Mouse (Mus musculus): ENCODE measurements around the gene Olfr1226. TPM values are rescaled to one million over a fixed set of nuclear protein-coding genes. Genes with fewer than 3 reads are reported as not detected.

Gene Olfr1226
- not detected in 2 replicates for polyA plus RNA-seq (2012; rRNA removed)

GRCm38 (mm10) chr2:89199948-89200347 is at the start of gene Olfr1226:
Olfr1226 (minus strand) TSS chr2:89200048.

GRCm38 (mm10) chr2:89174569-89174968 is 25.3 kb downstream of the Olfr1226 start, which contains the start of gene Olfr1225:
Olfr1225 (minus strand) TSS chr2:89174669.

GRCm38 (mm10) chr2:89163991-89164390 is 35.9 kb downstream of the Olfr1226 start, which contains the start of gene Olfr1224-ps1:
Olfr1224-ps1 (minus strand) TSS chr2:89164091.

GRCm38 (mm10) chr2:89151460-89151859 is 48.4 kb downstream of the Olfr1226 start, which contains the start of gene Olfr1223:
Olfr1223 (minus strand) TSS chr2:89151560.

Other genes with a start within 250 kb of the Olfr1226 start
- not detected in 2 replicates for gene Olfr1212, start 246.1 kb downstream of the Olfr1226 start, polyA plus RNA-seq (2012; rRNA removed)
- gene Gm13762, start 219.8 kb downstream of the Olfr1226 start, polyA plus RNA-seq (2012; rRNA removed) = not detected in 2 replicates
- not detected in 2 replicates for gene Olfr1214, start 207.4 kb downstream of the Olfr1226 start, polyA plus RNA-seq (2012; rRNA removed)
- not detected in 2 replicates for gene Olfr1215, start 193.1 kb downstream of the Olfr1226 start, polyA plus RNA-seq (2012; rRNA removed)
- gene Olfr1216, start 181.7 kb downstream of the Olfr1226 start, polyA plus RNA-seq (2012; rRNA removed) = not detected in 2 replicates
- not detected in 2 replicates for gene Olfr1217, start 168.0 kb downstream of the Olfr1226 start, polyA plus RNA-seq (2012; rRNA removed)
- not detected in 2 replicates for gene Olfr1218, start 138.9 kb downstream of the Olfr1226 start, polyA plus RNA-seq (2012; rRNA removed)
- not detected in 2 replicates for gene Olfr1219, start 116.5 kb downstream of the Olfr1226 start, polyA plus RNA-seq (2012; rRNA removed)
- not detected in 2 replicates for gene Olfr1220, start 93.2 kb downstream of the Olfr1226 start, polyA plus RNA-seq (2012; rRNA removed)
- not detected in 2 replicates for gene Olfr1221, start 82.8 kb downstream of the Olfr1226 start, polyA plus RNA-seq (2012; rRNA removed)
- not detected in 2 replicates for gene Olfr1222, start 67.0 kb downstream of the Olfr1226 start, polyA plus RNA-seq (2012; rRNA removed)
- not detected in 2 replicates for gene Olfr1223, start 48.5 kb downstream of the Olfr1226 start, polyA plus RNA-seq (2012; rRNA removed)
- not detected in 2 replicates for gene Olfr1224-ps1, start 36.0 kb downstream of the Olfr1226 start, polyA plus RNA-seq (2012; rRNA removed)
- not detected in 2 replicates for gene Olfr1225, start 25.4 kb downstream of the Olfr1226 start, polyA plus RNA-seq (2012; rRNA removed)
- not detected in 2 replicates for gene Olfr1228, start 54.0 kb upstream of the Olfr1226 start, polyA plus RNA-seq (2012; rRNA removed)
- not detected in 2 replicates for gene Olfr1229, start 88.0 kb upstream of the Olfr1226 start, polyA plus RNA-seq (2012; rRNA removed)
- not detected in 2 replicates for gene Olfr1230, start 97.2 kb upstream of the Olfr1226 start, polyA plus RNA-seq (2012; rRNA removed)
- not detected in 2 replicates for gene Olfr1231, start 107.0 kb upstream of the Olfr1226 start, polyA plus RNA-seq (2012; rRNA removed)
- gene Olfr1232, start 129.6 kb upstream of the Olfr1226 start, polyA plus RNA-seq (2012; rRNA removed) = not detected in 2 replicates
- gene Olfr1233, start 142.3 kb upstream of the Olfr1226 start, polyA plus RNA-seq (2012; rRNA removed) = not detected in 2 replicates
- not detected in 2 replicates for gene Olfr1234, start 164.8 kb upstream of the Olfr1226 start, polyA plus RNA-seq (2012; rRNA removed)
- gene Olfr1238, start 209.6 kb upstream of the Olfr1226 start, polyA plus RNA-seq (2012; rRNA removed) = not detected in 2 replicates
- gene Olfr1239, start 220.4 kb upstream of the Olfr1226 start, polyA plus RNA-seq (2012; rRNA removed) = not detected in 2 replicates
- gene Olfr1240, start 243.0 kb upstream of the Olfr1226 start, polyA plus RNA-seq (2012; rRNA removed) = not detected in 2 replicates

All from stomach, adult 2 months (tissue).